Mouse (Mus musculus): ENCODE measurements around the gene Adipor1. TPM values are rescaled to one million over a fixed set of nuclear protein-coding genes. Genes with fewer than 3 reads are reported as not detected.

Adipor1 gene
- polyA plus RNA-seq, 1 experiment from 2014 or later = 72.1 TPM

DNA sequence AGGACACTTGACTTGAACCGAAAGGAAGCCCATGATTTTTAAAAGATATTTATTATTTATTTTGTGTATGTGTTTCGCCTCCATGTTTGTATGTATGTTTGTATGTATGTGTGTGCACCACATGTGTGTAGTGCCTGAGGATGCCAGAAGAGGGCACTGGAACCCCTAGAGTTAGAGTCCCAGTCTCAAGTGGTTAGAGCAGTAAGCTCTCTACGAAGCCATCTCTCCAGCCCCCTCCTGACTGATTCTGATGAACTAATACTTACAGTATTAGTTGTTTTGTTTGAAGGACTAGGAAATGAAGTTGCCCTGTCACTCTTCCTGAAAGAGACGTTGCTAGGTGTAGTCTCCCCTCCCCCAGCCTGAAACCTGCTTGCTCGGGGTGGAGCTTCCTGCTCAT, 15.4 kb upstream of the Adipor1 start:
- no peaks in the 10 kb centered on the region for H3K9me3 ChIP-seq
- ATAC-seq (ENCODE audit: low FRiP score, low read depth) = no peak
- no peaks in the 10 kb centered on the region for H3K36me3 ChIP-seq
- H3K4me2 ChIP-seq (replicated peaks) = no peak overlapping the region
- H3K27ac ChIP-seq (replicated peaks) = no peak overlapping the region
- no peak overlapping the region for H3K4me3 ChIP-seq
- H3K27me3 ChIP-seq = no peaks in the 10 kb centered on the region
- H3K4me1 ChIP-seq = no peaks in the 10 kb centered on the region
- WGBS = 51% methylated on average over 5 of the region's 5 CpGs
- H3K9ac ChIP-seq (replicated peaks) = no peak overlapping the region

DNA sequence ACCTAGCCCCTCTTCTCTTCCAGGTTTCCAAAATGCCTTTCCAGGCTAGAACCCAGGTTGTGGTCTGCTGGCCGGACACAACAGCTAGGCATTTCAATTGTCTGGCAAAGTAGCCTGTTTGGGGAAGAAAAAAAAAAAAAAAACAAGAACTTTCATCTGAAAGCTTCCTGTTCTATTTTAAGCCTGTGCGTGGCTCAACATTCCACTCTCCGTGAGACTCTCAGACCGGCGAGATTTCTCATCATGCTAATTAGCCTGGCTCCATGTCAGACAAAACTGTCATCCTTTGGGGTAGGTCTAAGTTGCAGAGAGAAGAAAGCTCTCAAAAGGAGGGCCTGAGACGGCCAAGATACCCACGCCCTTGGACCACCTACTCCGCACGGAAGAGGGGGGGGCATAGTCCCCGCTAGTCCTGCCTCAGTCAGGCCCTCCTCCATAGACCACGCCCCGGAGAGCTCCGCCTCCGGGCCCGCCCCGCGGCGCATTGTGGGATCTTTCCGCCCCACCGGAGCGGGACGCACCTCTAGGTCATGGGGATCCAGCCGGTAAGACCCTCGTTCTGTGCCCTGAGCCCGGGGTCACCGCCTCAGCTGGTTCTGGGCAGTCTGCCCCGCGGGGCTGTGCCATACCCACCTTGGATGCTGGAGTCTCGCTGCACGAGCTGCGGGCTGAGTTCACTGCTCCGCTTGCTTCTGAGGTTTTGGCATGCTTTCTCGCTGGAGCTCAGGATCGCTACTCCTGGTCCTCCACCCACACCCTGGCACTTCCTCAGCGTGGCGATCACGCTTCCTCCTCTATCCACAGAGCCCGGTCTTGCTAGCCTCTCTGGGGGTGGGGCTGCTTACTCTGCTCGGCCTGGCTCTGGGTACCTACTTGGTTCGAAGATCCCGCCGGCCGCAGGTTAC, 9.4 kb upstream of the Adipor1 start, which contains the start of gene Cyb5r1:
Gene Cyb5r1, plus strand, starts transcription at position 51 of the 905 bp plus-strand sequence.
- H3K27me3 ChIP-seq = peaks cover 5% of the 10 kb centered on the region; the same call in 1 of the 2 replicates
- ATAC-seq (ENCODE audit: low FRiP score, low read depth) = peak; percentile 99
- peak within 1 kb of the TSS; percentile 88 for H3K4me2 ChIP-seq (replicated peaks)
- 2% methylated on average over 43 of the region's 43 CpGs for WGBS
- peaks cover 10% of the 10 kb centered on the region for H3K4me1 ChIP-seq
- H3K27ac ChIP-seq (replicated peaks) = 0 out of 2 replicates have a peak within 1 kb of the TSS, but pooled peaks have one; percentile 36
- H3K9me3 ChIP-seq = no peaks in the 10 kb centered on the region
- peak within 1 kb of the TSS; percentile 65 for H3K4me3 ChIP-seq
- peak within 1 kb of the TSS; percentile 63 for H3K9ac ChIP-seq (replicated peaks)
- H3K36me3 ChIP-seq = peaks cover 23% of the 10 kb centered on the region

DNA sequence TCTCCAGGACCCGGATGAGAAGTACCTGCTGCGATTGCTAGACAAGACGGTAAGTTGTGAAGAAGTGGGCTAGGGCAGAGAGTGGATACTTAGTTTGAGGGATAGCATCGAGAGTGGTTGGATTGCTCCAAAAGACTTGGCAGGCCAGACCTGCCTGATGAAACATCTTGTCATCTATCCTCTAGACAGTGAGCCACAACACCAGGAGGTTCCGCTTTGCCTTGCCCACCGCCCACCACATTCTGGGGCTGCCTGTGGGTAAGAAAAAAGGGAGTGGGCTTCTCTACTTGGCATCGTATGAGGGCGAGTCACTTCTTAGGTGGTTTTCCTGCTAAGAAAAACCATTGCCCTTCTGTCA, 8.8 kb upstream of the Adipor1 start:
- Histone ChIP-seq H3K9me3 (no peaks in the 10 kb centered on the region), H3K4me3 (peak overlapping the region; percentile 65), H3K36me3 (peaks cover 29% of the 10 kb centered on the region), H3K27me3 (peaks cover 5% of the 10 kb centered on the region; the same call in 1 of the 2 replicates), H3K9ac (replicated peaks) (peak overlapping the region; percentile 63), H3K27ac (replicated peaks) (no peak overlapping the region), H3K4me1 (peaks cover 10% of the 10 kb centered on the region), H3K4me2 (replicated peaks) (peak overlapping the region; percentile 88)
- WGBS = 30% methylated on average over 8 of the region's 8 CpGs
- peak; percentile 31; the same call in 1 of the 2 replicates for ATAC-seq (ENCODE audit: low FRiP score, low read depth)

DNA sequence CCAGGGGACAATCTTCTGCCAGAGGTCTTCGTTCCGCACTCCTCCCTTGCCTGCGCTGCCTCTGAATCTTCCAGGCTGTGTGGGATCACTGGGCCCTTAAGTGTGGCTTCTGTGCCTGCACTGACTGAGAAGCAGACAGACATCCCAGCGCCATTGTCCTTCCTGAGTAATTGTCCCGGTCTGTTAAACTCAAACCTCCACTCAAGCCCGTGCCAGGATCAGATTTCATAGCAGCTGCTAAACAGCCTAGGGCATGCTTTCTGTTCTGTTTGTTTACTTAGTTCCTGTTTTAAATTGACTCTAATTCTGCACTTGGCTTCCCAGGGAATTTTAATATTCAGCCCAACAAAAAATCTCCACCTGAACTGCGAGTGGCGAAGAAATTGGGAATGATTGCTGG, 7.1 kb upstream of the Adipor1 start:
- Histone ChIP-seq H3K27me3 (peaks cover 5% of the 10 kb centered on the region; the same call in 1 of the 2 replicates), H3K27ac (replicated peaks) (no peak overlapping the region), H3K4me1 (peaks cover 10% of the 10 kb centered on the region), H3K36me3 (peaks cover 29% of the 10 kb centered on the region), H3K4me3 (no peak overlapping the region), H3K4me2 (replicated peaks) (no peak overlapping the region), H3K9ac (replicated peaks) (no peak overlapping the region), H3K9me3 (no peaks in the 10 kb centered on the region)
- no peak for ATAC-seq (ENCODE audit: low FRiP score, low read depth)
- WGBS = 76% methylated on average over 8 of the region's 8 CpGs

DNA sequence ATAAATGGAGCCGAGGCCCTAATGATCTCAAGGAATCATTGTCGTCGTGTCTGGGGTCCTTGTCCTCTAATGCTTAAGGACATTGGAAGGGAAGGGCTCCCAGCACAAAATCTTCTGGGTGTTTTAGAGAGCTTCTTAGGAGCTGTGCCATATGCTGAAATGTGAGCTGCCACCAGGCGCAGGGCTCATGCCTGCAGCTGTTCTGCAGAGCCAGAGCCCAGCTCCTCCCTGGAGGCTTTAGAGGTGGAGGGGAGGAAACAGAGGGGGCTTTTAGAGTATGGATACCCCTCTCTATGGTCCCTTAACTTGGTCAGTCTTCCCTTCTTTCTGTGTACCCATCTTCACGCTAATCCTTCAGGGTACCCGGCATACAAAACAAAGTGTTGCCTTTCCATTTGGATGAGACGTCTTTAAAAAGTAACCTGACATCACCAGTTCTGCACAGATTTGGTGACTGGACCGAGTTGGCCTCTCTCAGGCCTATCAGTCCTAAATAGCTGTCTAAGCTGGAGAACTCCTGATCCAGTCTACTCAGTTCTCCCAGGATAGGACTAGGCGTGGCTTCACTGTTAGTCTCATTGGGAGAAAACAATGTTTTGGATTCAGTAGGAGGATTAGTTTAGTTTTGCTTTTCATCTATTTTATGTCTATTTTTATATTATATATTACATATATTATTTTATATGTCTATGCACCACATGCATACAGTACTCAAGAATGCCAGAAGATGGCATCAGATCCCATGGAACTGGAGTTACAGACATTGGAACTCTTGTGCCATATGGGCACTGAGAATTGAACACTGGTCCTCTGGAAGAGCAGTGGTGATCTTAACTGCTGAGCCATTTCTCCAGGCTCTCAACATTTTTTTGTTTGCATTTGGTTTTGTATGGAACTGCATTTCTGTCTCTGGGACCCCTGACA, 3.2 kb upstream of the Adipor1 start:
- no peak overlapping the region for H3K4me2 ChIP-seq (replicated peaks)
- H3K27me3 ChIP-seq = peaks cover under 1% of the 10 kb centered on the region; the same call in 1 of the 2 replicates
- H3K4me3 ChIP-seq = no peak overlapping the region
- H3K9ac ChIP-seq (replicated peaks) = no peak overlapping the region
- no peaks in the 10 kb centered on the region for H3K9me3 ChIP-seq
- peaks cover 21% of the 10 kb centered on the region for H3K4me1 ChIP-seq
- no peak overlapping the region for H3K27ac ChIP-seq (replicated peaks)
- peaks cover 29% of the 10 kb centered on the region for H3K36me3 ChIP-seq
- no peak for ATAC-seq (ENCODE audit: low FRiP score, low read depth)
- 97% methylated on average over 9 of the region's 9 CpGs for WGBS

DNA sequence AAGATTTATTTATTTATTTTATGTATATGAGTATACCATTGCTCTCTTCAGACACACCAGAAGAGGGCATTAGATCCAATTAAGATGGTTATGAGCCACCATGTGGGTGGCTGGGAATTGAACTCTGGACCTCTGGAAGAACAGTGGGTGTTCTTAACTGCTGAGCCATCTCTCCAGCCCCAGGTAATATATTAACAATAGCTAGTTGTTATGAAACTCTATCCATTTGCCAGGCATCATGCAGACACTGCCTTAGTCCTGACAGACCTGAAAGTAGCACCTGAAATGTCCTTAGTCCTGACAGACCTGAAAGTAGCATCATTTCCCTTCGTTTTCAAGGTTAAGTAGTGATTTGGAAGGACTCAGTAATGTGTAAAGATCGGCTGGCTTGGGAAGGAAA, 1.1 kb upstream of the Adipor1 start:
- Histone ChIP-seq H3K27ac (replicated peaks) (no peak overlapping the region), H3K36me3 (peaks cover 24% of the 10 kb centered on the region; the same call in 1 of the 2 replicates), H3K9ac (replicated peaks) (no peak overlapping the region), H3K4me1 (peaks cover 32% of the 10 kb centered on the region), H3K4me2 (replicated peaks) (no peak overlapping the region), H3K9me3 (no peaks in the 10 kb centered on the region), H3K4me3 (no peak overlapping the region), H3K27me3 (no peaks in the 10 kb centered on the region)
- WGBS = 47% methylated on average over 2 of the region's 2 CpGs
- no peak for ATAC-seq (ENCODE audit: low FRiP score, low read depth)

DNA sequence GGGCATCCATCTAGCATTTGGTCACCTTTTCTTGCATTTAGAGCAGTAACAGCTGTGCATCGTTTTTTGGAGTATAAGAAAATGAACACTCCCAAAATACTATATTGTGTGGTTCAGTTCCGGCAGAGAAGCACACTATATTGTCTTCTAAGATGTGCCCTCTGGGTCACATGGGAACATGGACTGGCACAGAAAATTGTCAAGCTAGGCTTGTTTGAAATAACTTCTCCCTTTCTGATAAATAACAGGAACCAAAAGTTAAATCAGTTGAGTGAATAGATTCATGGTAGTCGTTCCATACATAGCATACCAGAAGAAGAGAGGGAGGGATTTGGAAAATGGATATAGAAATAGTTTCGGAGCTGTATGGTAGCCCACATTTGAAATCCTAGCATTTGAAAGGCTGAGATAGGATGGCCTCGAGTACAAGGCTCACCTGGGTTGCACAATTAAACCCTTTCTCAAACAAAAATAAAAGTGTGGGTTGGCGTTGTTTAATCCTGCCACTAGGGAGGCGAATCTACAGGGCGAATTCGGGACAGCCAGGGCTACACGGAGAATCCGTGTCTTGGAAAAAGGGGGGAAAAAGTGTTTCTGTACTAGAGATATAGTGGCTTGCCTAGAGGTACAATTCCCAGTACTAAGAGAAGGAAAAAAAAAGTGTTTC, 544 bp upstream of the Adipor1 start:
- ATAC-seq (ENCODE audit: low FRiP score, low read depth) = peak; percentile 32
- Histone ChIP-seq H3K4me2 (replicated peaks) (peak overlapping the region; percentile 72), H3K36me3 (peaks cover 18% of the 10 kb centered on the region; the same call in 1 of the 2 replicates), H3K9me3 (no peaks in the 10 kb centered on the region), H3K27me3 (no peaks in the 10 kb centered on the region), H3K27ac (replicated peaks) (peak overlapping the region; percentile 92), H3K4me3 (peak overlapping the region; percentile 92), H3K4me1 (peaks cover 37% of the 10 kb centered on the region), H3K9ac (replicated peaks) (peak overlapping the region; percentile 49; the same call in 1 of the 2 replicates)
- WGBS = 14% methylated on average over 11 of the region's 11 CpGs

DNA sequence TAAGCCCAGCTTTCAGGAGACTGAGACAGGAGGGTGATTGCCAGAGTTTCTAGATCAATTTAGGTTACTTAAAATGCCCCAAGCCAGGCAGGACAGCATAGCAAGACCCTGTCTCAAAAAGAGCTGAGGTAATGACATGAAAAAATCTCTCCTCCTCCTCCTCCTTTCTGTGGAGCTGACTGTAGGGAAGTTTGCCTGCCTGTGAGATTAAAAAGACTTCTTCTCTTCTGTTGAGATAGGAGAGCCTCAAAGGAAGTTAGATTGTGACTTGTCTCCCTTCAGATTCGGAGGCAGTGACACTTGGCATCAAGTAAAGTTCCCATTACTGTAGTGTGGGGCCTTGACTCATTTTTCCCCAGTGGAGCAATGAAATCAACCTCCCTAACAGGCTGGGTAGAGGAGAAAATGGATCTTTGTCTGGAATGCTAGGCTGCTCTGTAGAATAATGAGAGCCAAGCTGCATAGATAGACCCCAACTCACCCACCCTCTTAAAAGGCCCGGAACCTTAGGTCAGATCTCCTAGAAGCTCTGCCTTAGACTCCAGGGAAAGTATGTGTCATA, 3.3 kb downstream of the Adipor1 start:
- peaks cover 42% of the 10 kb centered on the region for H3K4me1 ChIP-seq

DNA sequence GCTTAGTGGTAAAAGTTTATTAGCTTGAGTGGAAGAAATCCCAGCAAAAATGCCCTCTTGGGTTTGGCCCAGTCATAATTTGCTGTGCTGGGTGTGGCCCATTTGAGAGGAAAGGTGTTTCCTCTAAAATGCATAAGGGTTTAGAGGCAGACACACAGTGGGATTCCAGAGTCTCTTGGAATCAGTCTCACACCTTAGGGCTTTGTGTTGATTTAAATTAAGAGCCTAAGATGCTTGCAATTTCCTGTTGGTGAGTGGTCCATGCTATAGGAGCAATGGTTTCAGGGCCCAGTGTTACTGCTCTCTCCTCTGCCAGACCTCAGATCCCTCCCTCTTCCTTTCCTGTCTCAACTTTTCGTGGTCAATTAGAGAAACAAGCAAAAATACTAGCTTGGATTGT, 4.0 kb downstream of the Adipor1 start:
- 81% methylated on average over 1 of the region's 1 CpGs for WGBS

More for the DNA sequence above, 3.3 kb downstream of the Adipor1 start:
- Histone ChIP-seq H3K27ac (replicated peaks) (no peak overlapping the region), H3K27me3 (no peaks in the 10 kb centered on the region), H3K9ac (replicated peaks) (no peak overlapping the region), H3K36me3 (peaks cover 9% of the 10 kb centered on the region), H3K9me3 (no peaks in the 10 kb centered on the region), H3K4me2 (replicated peaks) (no peak overlapping the region), H3K4me3 (no peak overlapping the region)
- ATAC-seq (ENCODE audit: low FRiP score, low read depth) = no peak
- WGBS = 87% methylated on average over 2 of the region's 2 CpGs

DNA sequence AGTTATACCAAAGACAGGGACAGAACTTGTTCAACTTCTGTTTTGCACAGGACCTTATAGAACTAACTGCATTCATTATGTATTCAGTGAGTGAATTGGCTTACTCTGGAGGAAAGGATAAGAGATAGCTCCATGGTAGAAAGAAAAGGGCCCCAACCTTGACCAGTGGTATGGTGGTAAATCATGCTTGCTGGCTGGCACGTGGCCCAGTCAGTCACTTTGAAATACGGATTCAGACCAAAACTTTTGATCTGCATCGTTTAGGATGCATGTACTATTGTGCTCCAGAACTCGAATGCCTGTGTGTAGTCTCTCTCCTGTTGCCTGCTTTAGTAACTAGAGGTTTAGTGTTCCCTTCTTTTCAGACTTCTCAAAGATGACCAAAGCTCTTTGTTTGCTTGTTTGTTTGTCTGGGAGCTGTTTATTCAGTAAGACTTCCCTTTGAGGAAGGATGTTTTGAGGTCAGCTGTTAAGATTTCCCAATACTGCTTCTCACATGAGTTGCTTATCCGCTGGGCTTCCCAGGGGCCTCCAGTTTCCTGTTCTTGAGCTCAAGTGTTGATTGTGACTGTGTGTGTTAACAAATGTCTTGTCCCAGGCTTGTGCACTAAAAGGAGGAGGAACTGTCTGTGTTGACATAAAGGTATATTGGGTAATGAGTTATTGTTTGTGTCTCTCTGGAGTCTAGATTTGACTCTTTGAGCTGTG, 4.7 kb downstream of the Adipor1 start:
- Histone ChIP-seq H3K9ac (replicated peaks) (no peak overlapping the region), H3K36me3 (peaks cover 23% of the 10 kb centered on the region), H3K4me2 (replicated peaks) (no peak overlapping the region), H3K4me1 (peaks cover 33% of the 10 kb centered on the region), H3K27me3 (no peaks in the 10 kb centered on the region), H3K9me3 (no peaks in the 10 kb centered on the region), H3K4me3 (no peak overlapping the region), H3K27ac (replicated peaks) (no peak overlapping the region)
- no peak for ATAC-seq (ENCODE audit: low FRiP score, low read depth)
- WGBS = 62% methylated on average over 5 of the region's 5 CpGs

More for the DNA sequence above, 4.0 kb downstream of the Adipor1 start:
- no peak for ATAC-seq (ENCODE audit: low FRiP score, low read depth)
- H3K4me2 ChIP-seq (replicated peaks) = no peak overlapping the region
- no peaks in the 10 kb centered on the region for H3K9me3 ChIP-seq
- peaks cover 16% of the 10 kb centered on the region for H3K36me3 ChIP-seq
- H3K4me1 ChIP-seq = peaks cover 40% of the 10 kb centered on the region
- no peak overlapping the region for H3K9ac ChIP-seq (replicated peaks)
- no peaks in the 10 kb centered on the region for H3K27me3 ChIP-seq
- H3K27ac ChIP-seq (replicated peaks) = no peak overlapping the region
- H3K4me3 ChIP-seq = no peak overlapping the region

Measured in midbrain, embryonic 12.5 days (tissue).